Mouse (Mus musculus): ENCODE data around the gene Cypt12. TPM values are rescaled to one million over a fixed set of nuclear protein-coding genes. Genes with fewer than 3 reads are reported as not detected.

The Cypt12 gene
- not detected in 2 replicates for polyA plus RNA-seq (2012; rRNA removed)
- polyA plus RNA-seq (2014; fragmentation: Nextera tagmentation; extraction: Ambion mirVana), result not detected in 2 replicates

- no peak within 1 kb of the TSS for H3K9ac ChIP-seq (replicated peaks)
- no peaks in the 10 kb centered on the region for H3K36me3 ChIP-seq (replicated peaks; ENCODE audit: control insufficient read depth, insufficient read depth, low read depth)
- 71% methylated on average over 13 of the region's 13 CpGs for WGBS (ENCODE audit: insufficient replicate concordance)
- TF ChIP-seq CTCF (IDR thresholded peaks at IDR 0.05; ENCODE audit: low read depth) (no peak), EP300 (IDR thresholded peaks at IDR 0.05; ENCODE audit: low read depth) (no peak)
- no peak within 1 kb of the TSS for H3K27ac ChIP-seq
- no peaks in the 10 kb centered on the region for H3K27me3 ChIP-seq (ENCODE audit: control insufficient read depth, insufficient read depth, low read length)
- H3K4me2 ChIP-seq (ENCODE audit: low read depth), result no peak within 1 kb of the TSS
- H3K4me3 ChIP-seq (ENCODE audit: insufficient read depth in 1 of 2, low read depth in 2 of 2, low read length in 2 of 2), result no peak within 1 kb of the TSS
- no peaks in the 10 kb centered on the region for H3K4me1 ChIP-seq (replicated peaks; ENCODE audit: control insufficient read depth in 2 of 2, insufficient read depth in 2 of 2, low read length in 1 of 2)
- no peak for DNase-seq (ENCODE audit: low read depth in 3 of 3, low spot score in 3 of 3)
- no peaks in the 10 kb centered on the region for H3K9me3 ChIP-seq (ENCODE audit: control insufficient read depth, low read length)
- no peak for ATAC-seq (ENCODE audit: insufficient read depth)
Observed at GRCm38 (mm10) chr3:17948299-17948698, at the start of gene Cypt12. Cypt12 (plus strand) TSS chr3:17948410.

- Histone ChIP-seq H3K4me2 (ENCODE audit: low read depth) (no peak overlapping the region), H3K9me3 (ENCODE audit: control insufficient read depth, low read length) (no peaks in the 10 kb centered on the region), H3K27me3 (ENCODE audit: control insufficient read depth, insufficient read depth, low read length) (no peaks in the 10 kb centered on the region), H3K9ac (replicated peaks) (no peak overlapping the region), H3K4me3 (ENCODE audit: insufficient read depth in 1 of 2, low read depth in 2 of 2, low read length in 2 of 2) (no peak overlapping the region), H3K36me3 (replicated peaks; ENCODE audit: control insufficient read depth, insufficient read depth, low read depth) (no peaks in the 10 kb centered on the region), H3K4me1 (replicated peaks; ENCODE audit: control insufficient read depth in 2 of 2, insufficient read depth in 2 of 2, low read length in 1 of 2) (no peaks in the 10 kb centered on the region), H3K27ac (no peak overlapping the region)
- ATAC-seq (ENCODE audit: insufficient read depth) (no peak), DNase-seq (ENCODE audit: low read depth in 3 of 3, low spot score in 3 of 3) (no peak)
- TF ChIP-seq EP300 (IDR thresholded peaks at IDR 0.05; ENCODE audit: low read depth) (no peak), CTCF (IDR thresholded peaks at IDR 0.05; ENCODE audit: low read depth) (no peak)
Observed at GRCm38 (mm10) chr3:17913796-17914195, 34.4 kb upstream of the Cypt12 start.

DNA sequence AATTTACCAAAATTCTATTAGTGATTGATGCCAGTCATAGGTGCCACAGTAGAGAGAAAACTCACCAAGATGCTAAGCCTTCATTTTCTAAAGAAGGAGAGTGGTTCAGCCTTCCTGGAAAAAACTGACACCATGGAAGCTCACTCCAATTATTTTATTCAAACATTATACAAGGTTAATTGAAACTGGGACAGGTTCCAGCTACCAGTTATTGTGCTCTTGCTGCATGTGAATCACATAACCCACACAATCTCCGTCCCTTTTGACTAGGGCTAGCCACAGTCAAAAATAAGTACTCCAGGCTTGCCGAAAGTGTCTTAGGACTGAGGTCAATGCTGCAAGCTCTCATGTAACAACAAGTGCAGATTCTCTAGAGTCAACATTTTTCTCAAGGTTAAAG is 8.0 kb upstream of the Cypt12 start:
- H3K36me3 ChIP-seq (replicated peaks; ENCODE audit: control insufficient read depth, insufficient read depth, low read depth), result no peaks in the 10 kb centered on the region
- TF ChIP-seq CTCF (IDR thresholded peaks at IDR 0.05; ENCODE audit: low read depth) (no peak), EP300 (IDR thresholded peaks at IDR 0.05; ENCODE audit: low read depth) (no peak)

More for the DNA sequence above, 8.0 kb upstream of the Cypt12 start:
- no peaks in the 10 kb centered on the region for H3K9me3 ChIP-seq (ENCODE audit: control insufficient read depth, low read length)
- no peak overlapping the region for H3K9ac ChIP-seq (replicated peaks)
- DNase-seq (ENCODE audit: low read depth in 3 of 3, low spot score in 3 of 3) (no peak), ATAC-seq (ENCODE audit: insufficient read depth) (no peak)
- H3K4me2 ChIP-seq (ENCODE audit: low read depth), result no peak overlapping the region
- 63% methylated on average over 2 of the region's 2 CpGs for WGBS (ENCODE audit: insufficient replicate concordance)
- H3K27me3 ChIP-seq (ENCODE audit: control insufficient read depth, insufficient read depth, low read length), result no peaks in the 10 kb centered on the region
- H3K27ac ChIP-seq, result no peak overlapping the region
- no peaks in the 10 kb centered on the region for H3K4me1 ChIP-seq (replicated peaks; ENCODE audit: control insufficient read depth in 2 of 2, insufficient read depth in 2 of 2, low read length in 1 of 2)
- H3K4me3 ChIP-seq (ENCODE audit: insufficient read depth in 1 of 2, low read depth in 2 of 2, low read length in 2 of 2), result no peak overlapping the region
